Mouse (Mus musculus): ENCODE results near the gene Peli1. TPM values are rescaled to one million over a fixed set of nuclear protein-coding genes. Genes with fewer than 3 reads are reported as not detected.
"Not testable (repeated sequence)": the region's sequence is repeated elsewhere in the genome, so short reads cannot be mapped to it uniquely, and the experiment has no call there.

Peli1 gene
- polyA plus RNA-seq, 1 experiment from 2014 or later = 41.5 TPM

DNA sequence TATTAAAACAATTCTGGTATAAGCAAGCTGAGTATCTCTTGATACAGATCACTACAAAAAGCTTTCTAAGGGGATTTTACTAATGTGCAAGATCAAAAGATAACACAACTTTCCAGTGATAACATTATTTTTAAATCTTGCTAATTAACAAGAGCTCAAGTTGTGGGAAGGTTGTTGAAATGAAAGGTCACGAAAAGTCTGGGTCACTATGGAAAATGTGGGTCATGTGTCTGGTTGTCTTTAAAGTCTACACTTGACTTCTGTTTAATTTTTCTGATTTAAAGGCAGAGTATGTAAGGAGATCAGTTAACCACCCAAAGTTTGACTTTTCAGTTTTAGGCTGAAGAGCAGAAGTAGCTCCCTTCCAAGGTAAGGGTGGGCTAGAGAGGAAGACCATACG, 90.5 kb downstream of the Peli1 start:
- Histone ChIP-seq H3K27ac (no peak overlapping the region), H3K9me3 (no peaks in the 10 kb centered on the region), H3K36me3 (no peaks in the 10 kb centered on the region), H3K4me3 (no peak overlapping the region), H3K27me3 (ENCODE audit: insufficient read depth, poor library complexity, severe bottlenecking) (no peaks in the 10 kb centered on the region), H3K4me1 (no peaks in the 10 kb centered on the region)
- no peak for DNase-seq (ENCODE audit: low spot score)
- 74% methylated on average over 2 of the region's 2 CpGs for WGBS

GRCm38 (mm10) chr11:21182709-21183108, 91.6 kb downstream of the Peli1 start:
- Histone ChIP-seq H3K27me3 (ENCODE audit: insufficient read depth, poor library complexity, severe bottlenecking) (no peaks in the 10 kb centered on the region), H3K27ac (no peak overlapping the region), H3K4me1 (no peaks in the 10 kb centered on the region), H3K36me3 (no peaks in the 10 kb centered on the region), H3K4me3 (no peak overlapping the region), H3K9me3 (no peaks in the 10 kb centered on the region)
- 19% methylated on average over 1 of the region's 1 CpGs for WGBS
- DNase-seq (ENCODE audit: low spot score) = no peak

- H3K4me3 ChIP-seq; H3K36me3 ChIP-seq; H3K4me1 ChIP-seq; DNase-seq (ENCODE audit: low spot score); H3K27ac ChIP-seq; H3K9me3 ChIP-seq; H3K27me3 ChIP-seq (ENCODE audit: insufficient read depth, poor library complexity, severe bottlenecking): not testable (repeated sequence)
- WGBS = 75% methylated on average over 8 of the region's 8 CpGs
These were observed 100.7 kb downstream of the Peli1 start for GRCm38 (mm10) chr11:21191821-21192220.

- no peaks in the 10 kb centered on the region for H3K36me3 ChIP-seq
- no peak overlapping the region for H3K4me3 ChIP-seq
- 88% methylated on average over 3 of the region's 3 CpGs for WGBS
- no peaks in the 10 kb centered on the region for H3K27me3 ChIP-seq (ENCODE audit: insufficient read depth, poor library complexity, severe bottlenecking)
- no peaks in the 10 kb centered on the region for H3K4me1 ChIP-seq
- no peak for DNase-seq (ENCODE audit: low spot score)
- H3K27ac ChIP-seq = no peak overlapping the region
- peaks cover 4% of the 10 kb centered on the region for H3K9me3 ChIP-seq
These were observed 103.8 kb downstream of the Peli1 start for GRCm38 (mm10) chr11:21194851-21195250.

Other genes starting within 250 kb of the Peli1 start
- gene Vps54, start 148.0 kb downstream of the Peli1 start, polyA plus RNA-seq (2016; fragmentation: Nextera tagmentation; extraction: Ambion mirVana) = 9.9 and 13.4 TPM in 2 replicates